Mouse (Mus musculus) heart, postnatal 14 days (tissue): Measurements from ENCODE around the gene Sv2b. TPM values are rescaled to one million over a fixed set of nuclear protein-coding genes. Genes with fewer than 3 reads are reported as not detected.

Experiments
- DNase-seq, 2 experiments: peaks; one replicate each; pipeline ENCODE4 v3.0.0; 2021 to 2022
- intact Hi-C: fragments of 180-260 bp; cut with DNase I; formaldehyde crosslinking; loops from one replicate; pipeline ENCODE4 v1.15.1; 2025
- total RNA-seq, 2 experiments: library from RNA; stranded (reverse); gene quantifications; 2 replicates each; pipeline ENCODE4 v1.2.3; 2021

Sv2b gene
- total RNA-seq, 2 experiments from 2014 or later: 0.53 to 0.63 TPM

DNA sequence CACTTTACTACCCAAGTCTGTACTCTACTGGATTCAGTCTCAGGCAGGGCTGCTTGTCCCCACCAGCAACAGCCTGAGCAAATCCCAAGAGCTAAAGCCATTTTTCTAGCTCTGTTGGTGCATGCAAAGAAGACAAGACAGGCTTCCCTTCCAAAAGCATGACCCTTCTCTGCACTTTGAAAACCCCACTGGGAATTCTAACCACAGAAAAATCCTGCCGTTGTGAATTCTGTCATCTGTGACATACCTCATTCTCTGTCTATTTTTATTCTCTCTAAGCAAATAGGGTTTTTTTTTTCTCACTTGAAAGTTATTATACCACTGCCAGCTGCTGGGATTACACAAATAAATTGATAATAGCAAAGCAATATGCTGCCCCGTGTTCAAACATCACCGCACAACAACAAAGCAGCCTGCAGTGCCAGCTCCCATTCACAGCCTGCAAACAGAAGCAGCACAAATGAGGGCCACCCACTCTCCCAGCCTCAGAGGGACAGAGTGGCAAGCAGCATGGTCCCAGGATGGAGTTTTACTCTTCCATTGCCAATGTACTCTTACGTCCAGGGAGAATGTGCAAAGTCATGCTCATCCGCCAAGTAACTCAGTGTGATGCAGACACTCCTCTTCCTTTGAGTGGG, 13.7 kb downstream of the Sv2b start:
- DNase-seq: no peak
- intact Hi-C loops: no loop called here

GRCm38 (mm10) chr7:75292246-75292645, 16.8 kb downstream of the Sv2b start:
- intact Hi-C loops: no loop called here
- DNase-seq: no peak

DNA sequence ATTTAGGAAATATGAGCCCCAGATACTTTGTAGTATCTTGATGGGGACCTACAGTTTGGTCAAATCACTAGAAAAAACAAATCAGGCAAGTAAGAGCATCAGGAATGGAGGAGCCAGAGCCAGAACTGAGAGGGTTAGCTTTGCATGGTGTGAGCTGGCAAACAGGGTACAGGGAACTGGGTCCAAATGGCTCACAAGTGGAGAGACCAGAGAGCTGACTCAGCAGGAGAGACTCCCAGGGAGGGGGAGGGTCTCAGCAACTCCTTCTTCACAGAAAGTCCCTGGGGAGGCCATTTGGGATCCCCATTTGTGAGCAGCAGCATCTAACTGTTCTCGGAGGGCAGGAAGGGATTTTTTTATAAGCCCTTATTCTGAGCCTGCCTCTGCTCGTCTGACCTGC, 18.5 kb downstream of the Sv2b start:
- no peak for DNase-seq
- intact Hi-C loops: no loop called here

DNA sequence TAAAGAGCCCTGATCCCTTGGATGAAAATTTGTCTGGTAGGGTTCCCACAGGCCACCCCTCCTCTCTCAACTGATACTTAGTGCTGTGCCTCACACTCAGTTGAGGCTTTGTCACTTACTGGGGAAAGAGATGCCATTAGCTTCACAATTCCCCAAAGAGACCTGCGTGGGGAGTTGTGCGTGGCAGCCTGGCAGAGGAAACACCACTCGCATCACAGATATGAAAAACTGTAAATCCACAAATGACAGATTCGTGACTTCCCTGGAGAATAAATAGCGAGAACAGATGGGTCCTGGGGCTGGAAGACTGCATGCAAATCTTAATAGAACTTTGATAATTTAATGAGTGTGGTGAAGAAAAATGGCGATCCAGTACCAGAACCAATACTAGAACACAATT, 21.8 kb downstream of the Sv2b start:
- DNase-seq: no peak
- intact Hi-C loops: no loop called here

- intact Hi-C loops: no loop called here
Observed at GRCm38 (mm10) chr7:75282951-75283350, 26.1 kb downstream of the Sv2b start.

DNA sequence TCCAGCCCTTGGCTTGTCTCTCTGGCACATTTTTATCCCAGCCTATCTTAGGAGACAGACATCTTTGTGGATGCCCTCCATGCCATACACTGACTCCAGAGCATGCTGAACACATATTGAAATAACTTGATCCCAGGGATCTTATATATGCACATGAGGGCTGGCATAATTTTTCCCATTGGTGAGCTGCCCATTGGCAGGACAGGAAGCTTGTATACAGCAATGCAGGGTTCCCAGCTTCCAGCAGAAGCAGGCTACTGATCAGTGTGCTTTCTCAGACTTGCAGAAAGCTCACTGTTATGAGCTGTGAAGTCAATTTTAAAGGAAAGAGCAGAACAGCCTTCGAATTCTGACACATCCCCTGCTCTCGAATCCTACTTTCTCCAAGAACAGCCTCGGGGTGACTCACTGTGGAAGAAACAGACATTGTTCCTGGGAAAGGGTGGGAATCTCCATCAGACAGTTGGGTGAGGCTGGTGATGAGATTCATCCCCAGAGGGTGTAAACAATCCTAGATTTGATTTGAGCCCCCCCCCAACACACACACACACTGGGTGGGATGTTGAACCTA, 26.9 kb downstream of the Sv2b start:
- intact Hi-C loops: no loop called here

More at GRCm38 (mm10) chr7:75282951-75283350, 26.1 kb downstream of the Sv2b start:
- DNase-seq: no peak

DNA sequence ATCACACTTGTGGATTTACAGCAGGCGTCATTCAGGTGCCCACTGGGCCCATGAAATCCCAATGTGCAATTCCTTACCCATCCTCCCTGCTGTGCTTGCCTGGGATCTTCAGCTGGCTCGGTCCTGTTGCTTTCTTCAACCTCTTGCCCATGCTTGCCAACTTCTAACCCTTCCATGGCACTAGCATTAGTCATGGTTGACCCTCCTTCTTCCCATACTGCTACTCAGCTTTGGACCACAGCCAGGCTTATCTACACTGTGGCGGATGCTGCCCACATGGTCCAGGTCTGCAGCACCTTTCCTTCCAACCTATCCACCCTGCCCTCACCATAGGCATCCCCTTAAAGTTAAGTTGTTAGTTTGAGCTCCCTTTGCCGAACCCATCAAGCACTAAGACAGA, 28.0 kb downstream of the Sv2b start:
- no peak for DNase-seq
- intact Hi-C loops: no loop called here

More for the DNA sequence above, 26.9 kb downstream of the Sv2b start:
- DNase-seq: no peak

DNA sequence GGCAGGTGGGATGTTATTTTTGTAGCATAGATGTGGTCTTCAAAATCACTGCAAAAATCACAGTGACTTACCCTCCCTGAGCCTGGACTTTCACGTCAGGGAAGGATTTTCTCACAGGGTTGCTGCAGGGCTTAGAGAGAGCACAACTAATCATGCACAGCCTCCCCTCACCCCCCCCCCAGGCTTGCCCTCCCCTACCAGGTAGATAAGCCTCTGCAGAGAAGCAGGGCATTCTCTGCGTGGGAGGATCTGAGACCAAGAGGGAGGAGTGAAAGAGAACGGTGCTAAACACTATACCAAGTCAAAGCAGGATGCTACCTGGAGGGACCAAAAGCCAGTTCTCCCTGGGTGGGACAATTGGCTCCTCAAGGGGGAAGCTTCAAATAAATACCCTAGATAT, 31.2 kb downstream of the Sv2b start:
- intact Hi-C loops: no loop called here
- no peak for DNase-seq

DNA sequence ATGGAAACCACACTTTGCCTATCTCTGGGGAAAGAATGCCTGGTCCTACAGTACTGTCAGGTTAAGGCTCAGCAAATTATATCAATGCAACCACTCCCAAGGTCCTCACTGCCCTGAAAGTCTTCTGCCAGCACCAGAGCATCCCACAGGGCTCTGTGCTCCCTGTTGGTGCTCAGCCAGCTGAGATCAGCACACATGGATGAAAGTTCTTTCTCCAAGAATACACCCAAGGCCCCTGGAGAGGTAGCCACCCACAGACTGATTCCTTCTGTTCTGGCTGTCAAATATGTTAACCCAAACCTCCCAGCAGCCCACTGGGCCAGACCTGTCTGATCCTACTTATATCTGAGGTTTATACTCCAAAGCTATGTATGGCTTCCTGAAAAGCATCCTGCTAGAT, 32.3 kb downstream of the Sv2b start:
- intact Hi-C loops: no loop called here
- DNase-seq: no peak

GRCm38 (mm10) chr7:75274518-75274917, 34.5 kb downstream of the Sv2b start:
- no peak for DNase-seq
- intact Hi-C loops: no loop called here

GRCm38 (mm10) chr7:75273633-75274032, 35.4 kb downstream of the Sv2b start:
- intact Hi-C loops: no loop called here
- DNase-seq: no peak

GRCm38 (mm10) chr7:75271921-75272381, 37.1 kb downstream of the Sv2b start:
- intact Hi-C loops: no loop called here
- DNase-seq: no peak

- intact Hi-C loops: no loop called here
- DNase-seq: no peak
Observed at GRCm38 (mm10) chr7:75271306-75271705, 37.8 kb downstream of the Sv2b start.

DNA sequence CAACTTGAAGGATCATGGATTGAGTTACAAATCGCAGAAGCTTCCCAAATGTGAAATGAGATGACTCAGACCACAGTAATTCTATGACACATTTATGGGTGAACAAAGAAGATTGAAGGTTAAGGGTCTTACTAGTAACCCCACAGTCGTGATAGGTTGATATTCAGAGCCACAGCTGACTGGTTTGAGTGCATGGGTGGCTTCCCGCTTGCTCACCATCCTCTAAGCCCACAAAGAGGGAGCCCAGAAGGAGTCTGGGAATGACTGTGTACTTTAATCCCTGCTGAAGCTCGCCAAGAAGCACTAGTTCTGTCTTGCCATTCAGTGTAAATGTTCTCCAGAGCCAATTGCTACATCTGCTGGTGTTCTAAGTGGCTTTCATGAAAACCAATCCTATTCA, 41.8 kb downstream of the Sv2b start:
- intact Hi-C loops: no loop called here
- DNase-seq: no peak

GRCm38 (mm10) chr7:75265241-75265640, 43.8 kb downstream of the Sv2b start:
- no peak for DNase-seq
- intact Hi-C loops: no loop called here

- DNase-seq: no peak
- intact Hi-C loops: no loop called here
Observed at GRCm38 (mm10) chr7:75259945-75260344, 49.1 kb downstream of the Sv2b start.

- intact Hi-C loops: no loop called here
- no peak for DNase-seq
Observed at GRCm38 (mm10) chr7:75253611-75254250, 55.3 kb downstream of the Sv2b start.

GRCm38 (mm10) chr7:75240754-75241507, 68.1 kb downstream of the Sv2b start:
- DNase-seq: no peak
- intact Hi-C loops: no loop called here

- DNase-seq: no peak
- intact Hi-C loops: no loop called here
Observed at GRCm38 (mm10) chr7:75236386-75236785, 72.7 kb downstream of the Sv2b start.

GRCm38 (mm10) chr7:75224206-75224605, 84.9 kb downstream of the Sv2b start:
- intact Hi-C loops: no loop called here
- no peak for DNase-seq

GRCm38 (mm10) chr7:75222704-75223431, 86.2 kb downstream of the Sv2b start:
- DNase-seq: no peak

More at GRCm38 (mm10) chr7:75222704-75223431, 86.2 kb downstream of the Sv2b start:
- intact Hi-C loops: no loop called here
